Mouse (Mus musculus): ENCODE data around the gene Slk. TPM values are rescaled to one million over a fixed set of nuclear protein-coding genes. Genes with fewer than 3 reads are reported as not detected.

Slk gene
- total and polyA plus RNA-seq, 2 experiments from 2014 or later, result 5.7 to 18.3 TPM

- WGBS, result 86% methylated on average over 9 of the region's 9 CpGs
- no peaks in the 10 kb centered on the region for H3K9me3 ChIP-seq (ENCODE audit: low read length)
- H3K4me3 ChIP-seq (ENCODE audit: low read length), result no peak overlapping the region
- no peak for TF ChIP-seq CTCF (IDR thresholded peaks at IDR 0.05; ENCODE audit: low read depth)
- ATAC-seq (0 out of 2 replicates have a peak, but pooled peaks have one; percentile 2), DNase-seq (ENCODE audit: low spot score) (no peak)
- H3K9ac ChIP-seq (replicated peaks; ENCODE audit: low read length), result no peak overlapping the region
- no peaks in the 10 kb centered on the region for H3K36me3 ChIP-seq (ENCODE audit: insufficient read depth, low read length)
- H3K27ac ChIP-seq, result no peak overlapping the region
- H3K27me3 ChIP-seq (ENCODE audit: insufficient read depth, low read length), result no peaks in the 10 kb centered on the region
- H3K4me1 ChIP-seq (ENCODE audit: insufficient read depth, low read length), result no peaks in the 10 kb centered on the region
- H3K4me2 ChIP-seq (ENCODE audit: low read depth, low read length), result no peak overlapping the region
Measured at GRCm38 (mm10) chr19:47659765-47660408, 80.4 kb downstream of the Slk start.

- Histone ChIP-seq H3K36me3 (ENCODE audit: insufficient read depth, low read length) (no peaks in the 10 kb centered on the region), H3K27ac (no peak overlapping the region), H3K4me3 (ENCODE audit: low read length) (no peak overlapping the region), H3K27me3 (ENCODE audit: insufficient read depth, low read length) (no peaks in the 10 kb centered on the region), H3K9me3 (ENCODE audit: low read length) (no peaks in the 10 kb centered on the region), H3K9ac (replicated peaks; ENCODE audit: low read length) (no peak overlapping the region), H3K4me2 (ENCODE audit: low read depth, low read length) (no peak overlapping the region), H3K4me1 (ENCODE audit: insufficient read depth, low read length) (no peaks in the 10 kb centered on the region)
- 64% methylated on average over 8 of the region's 8 CpGs for WGBS
- ATAC-seq, result no peak
- DNase-seq (ENCODE audit: low spot score), result no peak
- TF ChIP-seq CTCF (IDR thresholded peaks at IDR 0.05; ENCODE audit: low read depth), result no peak
Measured at GRCm38 (mm10) chr19:47667601-47668000, 88.1 kb downstream of the Slk start.

- H3K4me2 ChIP-seq (ENCODE audit: low read depth, low read length), result no peak overlapping the region
- WGBS, result 55% methylated on average over 9 of the region's 9 CpGs
- TF ChIP-seq CTCF (IDR thresholded peaks at IDR 0.05; ENCODE audit: low read depth), result no peak
- no peaks in the 10 kb centered on the region for H3K27me3 ChIP-seq (ENCODE audit: insufficient read depth, low read length)
- no peaks in the 10 kb centered on the region for H3K4me1 ChIP-seq (ENCODE audit: insufficient read depth, low read length)
- 0 out of 2 replicates have a peak, but pooled peaks have one; percentile 10 for ATAC-seq
- H3K27ac ChIP-seq, result no peak overlapping the region
- no peak overlapping the region for H3K9ac ChIP-seq (replicated peaks; ENCODE audit: low read length)
- no peaks in the 10 kb centered on the region for H3K36me3 ChIP-seq (ENCODE audit: insufficient read depth, low read length)
- DNase-seq (ENCODE audit: low spot score), result peak; percentile 15
- H3K9me3 ChIP-seq (ENCODE audit: low read length), result no peaks in the 10 kb centered on the region
- H3K4me3 ChIP-seq (ENCODE audit: low read length), result no peak overlapping the region
Measured at GRCm38 (mm10) chr19:47668399-47668798, 88.9 kb downstream of the Slk start.

- Histone ChIP-seq H3K27ac (no peak overlapping the region), H3K9ac (replicated peaks; ENCODE audit: low read length) (no peak overlapping the region), H3K36me3 (ENCODE audit: insufficient read depth, low read length) (no peaks in the 10 kb centered on the region), H3K4me3 (ENCODE audit: low read length) (no peak overlapping the region), H3K9me3 (ENCODE audit: low read length) (no peaks in the 10 kb centered on the region), H3K27me3 (ENCODE audit: insufficient read depth, low read length) (no peaks in the 10 kb centered on the region), H3K4me2 (ENCODE audit: low read depth, low read length) (no peak overlapping the region), H3K4me1 (ENCODE audit: insufficient read depth, low read length) (no peaks in the 10 kb centered on the region)
- no peak for ATAC-seq
- 39% methylated on average over 8 of the region's 8 CpGs for WGBS
- peak; percentile 64 for TF ChIP-seq CTCF (IDR thresholded peaks at IDR 0.05; ENCODE audit: low read depth)
- peak; percentile 35 for DNase-seq (ENCODE audit: low spot score)
Measured at GRCm38 (mm10) chr19:47674419-47674818, 94.9 kb downstream of the Slk start.

GRCm38 (mm10) chr19:47678675-47679074 lies 99.2 kb downstream of the Slk start:
- Histone ChIP-seq H3K4me1 (ENCODE audit: insufficient read depth, low read length) (no peaks in the 10 kb centered on the region), H3K36me3 (ENCODE audit: insufficient read depth, low read length) (no peaks in the 10 kb centered on the region), H3K9me3 (ENCODE audit: low read length) (no peaks in the 10 kb centered on the region), H3K27me3 (ENCODE audit: insufficient read depth, low read length) (no peaks in the 10 kb centered on the region), H3K9ac (replicated peaks; ENCODE audit: low read length) (no peak overlapping the region), H3K27ac (no peak overlapping the region), H3K4me3 (ENCODE audit: low read length) (no peak overlapping the region), H3K4me2 (ENCODE audit: low read depth, low read length) (no peak overlapping the region)
- DNase-seq (ENCODE audit: low spot score), result no peak
- WGBS, result 72% methylated on average over 12 of the region's 12 CpGs
- no peak for TF ChIP-seq CTCF (IDR thresholded peaks at IDR 0.05; ENCODE audit: low read depth)
- no peak for ATAC-seq

- H3K9me3 ChIP-seq (ENCODE audit: low read length), result no peaks in the 10 kb centered on the region; the same call in 1 of the 2 replicates
- no peak overlapping the region for H3K4me3 ChIP-seq (ENCODE audit: low read length)
- no peaks in the 10 kb centered on the region for H3K36me3 ChIP-seq (ENCODE audit: insufficient read depth, low read length)
- 90% methylated on average over 7 of the region's 7 CpGs for WGBS
- no peak overlapping the region for H3K4me2 ChIP-seq (ENCODE audit: low read depth, low read length)
- no peak for ATAC-seq
- no peak overlapping the region for H3K27ac ChIP-seq
- H3K27me3 ChIP-seq (ENCODE audit: insufficient read depth, low read length), result no peaks in the 10 kb centered on the region
- no peaks in the 10 kb centered on the region for H3K4me1 ChIP-seq (ENCODE audit: insufficient read depth, low read length)
- DNase-seq (ENCODE audit: low spot score), result no peak
- TF ChIP-seq CTCF (IDR thresholded peaks at IDR 0.05; ENCODE audit: low read depth), result no peak
- no peak overlapping the region for H3K9ac ChIP-seq (replicated peaks; ENCODE audit: low read length)
Measured at GRCm38 (mm10) chr19:47689592-47689991, 110.1 kb downstream of the Slk start.

- H3K4me2 ChIP-seq (ENCODE audit: low read depth, low read length), result no peak within 1 kb of the TSS
- H3K4me1 ChIP-seq (ENCODE audit: insufficient read depth, low read length), result no peaks in the 10 kb centered on the region
- H3K9ac ChIP-seq (replicated peaks; ENCODE audit: low read length), result no peak within 1 kb of the TSS
- no peak for TF ChIP-seq CTCF (IDR thresholded peaks at IDR 0.05; ENCODE audit: low read depth)
- H3K27ac ChIP-seq, result no peak within 1 kb of the TSS
- no peaks in the 10 kb centered on the region for H3K9me3 ChIP-seq (ENCODE audit: low read length)
- H3K4me3 ChIP-seq (ENCODE audit: low read length), result no peak within 1 kb of the TSS
- 78% methylated on average over 6 of the region's 6 CpGs for WGBS
- DNase-seq (ENCODE audit: low spot score) (no peak), ATAC-seq (no peak)
- H3K27me3 ChIP-seq (ENCODE audit: insufficient read depth, low read length), result no peaks in the 10 kb centered on the region
- no peaks in the 10 kb centered on the region for H3K36me3 ChIP-seq (ENCODE audit: insufficient read depth, low read length)
Measured at GRCm38 (mm10) chr19:47691994-47692393, 112.5 kb downstream of the Slk start, which contains the start of gene Col17a1. Gene Col17a1 (minus strand): TSS chr19:47692094.

Other genes starting within 250 kb of the Slk start
- 21.9 and 25.5 TPM in 2 replicates for gene Sh3pxd2a, start 115.3 kb upstream of the Slk start, total RNA-seq (2014; rRNA removed)
- gene Sh3pxd2a, start 115.3 kb upstream of the Slk start, polyA plus RNA-seq (2015; fragmentation: Nextera tagmentation; extraction: Ambion mirVana), result 1.4 and 1.8 TPM in 2 replicates
- gene Stn1, start 42.2 kb upstream of the Slk start, total RNA-seq (2014; rRNA removed), result 19.1 and 44.5 TPM in 2 replicates
- gene Stn1, start 42.2 kb upstream of the Slk start, polyA plus RNA-seq (2015; fragmentation: Nextera tagmentation; extraction: Ambion mirVana), result 20.9 and 22.7 TPM in 2 replicates
- gene Col17a1, start 112.4 kb downstream of the Slk start, total RNA-seq (2014; rRNA removed), result 0.47 and 0.83 TPM in 2 replicates
- gene Col17a1, start 112.4 kb downstream of the Slk start, polyA plus RNA-seq (2015; fragmentation: Nextera tagmentation; extraction: Ambion mirVana), result 0.42 and 0.61 TPM in 2 replicates
- 38.9 and 43.2 TPM in 2 replicates for gene Sfr1, start 152.0 kb downstream of the Slk start, total RNA-seq (2014; rRNA removed)
- gene Sfr1, start 152.0 kb downstream of the Slk start, polyA plus RNA-seq (2015; fragmentation: Nextera tagmentation; extraction: Ambion mirVana), result 188 and 200 TPM in 2 replicates